Mouse (Mus musculus): ENCODE measurements around the gene Dnajc9.

Dnajc9 gene

DNA sequence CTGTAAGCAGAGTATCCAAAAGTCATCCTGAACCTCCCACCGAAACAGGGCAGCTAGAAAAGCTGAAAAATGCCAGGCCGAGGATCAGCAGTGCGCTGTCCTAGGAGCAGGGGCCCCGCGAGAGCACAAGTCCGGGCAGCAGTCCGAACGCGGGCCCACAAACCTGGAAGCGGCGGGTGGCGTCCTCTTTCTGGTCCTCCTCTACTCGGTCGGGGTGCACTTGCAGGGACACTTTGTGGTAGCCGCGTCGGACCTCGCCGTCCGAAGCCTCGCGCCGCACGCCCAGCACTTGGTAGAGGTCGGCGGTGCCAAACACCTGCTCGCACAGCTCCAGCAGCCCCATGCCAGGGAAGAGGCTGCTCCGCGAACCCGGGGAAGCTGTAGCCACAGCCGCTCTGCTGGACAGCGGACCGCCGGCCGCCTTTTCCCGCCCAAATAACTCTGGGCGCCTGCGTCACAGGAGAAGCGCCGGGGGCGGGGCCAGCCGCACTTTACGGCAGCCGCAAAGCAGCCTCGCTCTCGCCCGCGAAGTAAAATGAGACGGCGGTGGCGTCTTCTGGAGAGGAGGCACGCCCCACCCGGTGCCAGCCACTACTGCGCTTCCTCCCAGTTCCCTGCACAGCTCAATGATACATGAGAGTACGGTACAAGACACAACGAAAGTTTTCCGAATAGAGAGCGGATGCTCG, at the start of gene Dnajc9:
Dnajc9 (minus strand) TSS at position 470 of the 689 bp plus-strand sequence.
- no peak for DNase-seq (ENCODE audit: extremely low read depth, low read depth, low spot score)

DNA sequence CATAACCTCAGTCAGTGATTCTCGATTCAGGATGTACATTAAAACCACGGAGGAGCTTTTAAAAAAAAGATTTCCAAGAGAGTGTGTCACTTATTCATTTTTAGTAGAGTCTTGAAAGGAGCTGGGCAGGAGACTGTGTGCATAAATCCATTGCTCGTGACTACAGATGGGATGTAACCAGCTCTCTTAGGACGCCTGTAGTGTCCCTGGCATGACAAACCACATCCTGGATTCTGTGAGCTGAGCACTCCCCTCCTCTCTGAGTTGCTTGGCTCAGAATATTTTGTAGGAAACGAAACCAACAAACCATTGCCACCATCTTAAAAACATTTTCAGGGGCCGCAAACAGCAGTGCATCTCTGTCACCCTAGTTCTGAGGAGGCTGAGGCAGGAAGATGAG, 48.3 kb upstream of the Dnajc9 start:
- DNase-seq (ENCODE audit: extremely low read depth, low read depth, low spot score) = no peak

GRCm38 (mm10) chr14:20432420-20432819, 43.7 kb upstream of the Dnajc9 start:
- no peak for DNase-seq (ENCODE audit: extremely low read depth, low read depth, low spot score)

DNA sequence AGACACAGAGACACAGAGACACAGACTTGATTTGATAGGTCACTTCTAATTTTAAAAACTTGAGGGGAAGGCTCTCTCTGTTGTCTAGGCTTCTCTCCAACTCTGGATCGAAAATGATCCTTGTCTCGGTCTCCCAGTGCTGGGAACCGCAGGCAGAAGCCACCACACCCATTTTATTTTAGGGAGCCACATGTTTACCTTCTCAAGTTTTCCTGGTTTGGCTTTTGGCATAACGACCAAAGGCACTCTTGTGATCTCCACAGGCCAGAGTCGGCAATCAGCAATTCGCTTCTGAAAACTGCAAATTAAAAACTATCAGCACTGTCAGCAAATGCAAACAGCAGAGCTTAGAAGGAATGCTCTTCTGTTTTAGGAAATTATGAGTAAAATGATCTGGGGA, 43.0 kb upstream of the Dnajc9 start:
- DNase-seq (ENCODE audit: extremely low read depth, low read depth, low spot score) = no peak

GRCm38 (mm10) chr14:20429833-20430232, 41.1 kb upstream of the Dnajc9 start:
- no peak for DNase-seq (ENCODE audit: extremely low read depth, low read depth, low spot score)

DNA sequence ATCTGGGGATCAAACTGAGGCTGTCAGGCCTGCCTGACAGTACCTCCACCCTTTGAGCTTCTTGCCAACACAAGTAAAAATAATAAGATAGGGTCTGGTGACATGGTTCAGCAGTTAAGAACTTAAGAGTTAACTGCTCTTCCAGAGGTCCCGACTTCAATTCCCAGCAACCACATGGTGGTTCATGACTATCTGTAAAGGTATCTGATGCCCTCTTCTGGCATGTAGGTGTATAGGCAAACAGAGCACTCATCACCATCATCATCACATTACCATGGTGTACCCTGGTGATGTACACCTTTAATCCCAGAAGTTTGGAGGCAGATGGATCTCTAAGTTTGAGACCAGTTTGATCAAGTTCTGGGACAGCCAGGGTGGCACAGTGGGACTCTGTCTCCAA, 39.9 kb upstream of the Dnajc9 start:
- DNase-seq (ENCODE audit: extremely low read depth, low read depth, low spot score) = no peak

DNA sequence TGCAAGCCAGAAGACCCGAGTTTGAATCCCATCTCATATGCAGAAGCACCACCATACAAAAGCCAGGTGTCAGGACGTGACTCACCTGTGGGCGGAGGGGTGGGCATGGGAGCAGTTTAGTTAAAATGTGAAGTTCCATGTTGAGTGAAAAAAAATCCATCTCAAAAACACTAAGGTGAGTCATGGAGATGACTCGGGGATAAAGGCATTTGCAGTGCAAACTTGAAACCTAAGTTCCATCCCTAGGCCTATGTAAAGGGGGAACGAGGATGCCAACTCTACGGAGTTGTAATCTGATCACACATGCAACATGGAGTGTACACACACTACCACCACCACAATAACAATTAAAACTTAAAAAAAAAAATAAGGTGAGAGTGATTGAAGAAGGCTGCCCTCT, 34.3 kb upstream of the Dnajc9 start:
- no peak for DNase-seq (ENCODE audit: extremely low read depth, low read depth, low spot score)

DNA sequence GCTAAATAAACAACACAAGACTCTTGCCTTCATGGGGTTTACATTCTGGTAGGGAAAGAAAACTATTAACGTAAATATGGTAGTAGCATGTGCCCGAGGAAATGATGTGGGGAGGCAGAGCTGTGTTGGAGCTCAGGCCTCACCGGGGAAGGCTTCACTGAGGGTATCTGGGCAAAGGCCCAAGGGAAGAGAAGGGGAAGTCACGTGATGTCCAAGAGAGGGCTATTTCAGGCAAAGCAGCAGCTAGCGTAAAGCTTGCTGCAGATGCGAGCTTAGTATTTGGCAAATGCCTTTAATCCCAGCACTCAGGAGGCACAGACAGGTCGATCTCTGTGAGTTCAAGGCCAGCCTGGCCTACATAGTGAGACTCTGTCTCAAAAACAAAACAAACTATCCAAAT, 33.5 kb upstream of the Dnajc9 start:
- no peak for DNase-seq (ENCODE audit: extremely low read depth, low read depth, low spot score)

DNA sequence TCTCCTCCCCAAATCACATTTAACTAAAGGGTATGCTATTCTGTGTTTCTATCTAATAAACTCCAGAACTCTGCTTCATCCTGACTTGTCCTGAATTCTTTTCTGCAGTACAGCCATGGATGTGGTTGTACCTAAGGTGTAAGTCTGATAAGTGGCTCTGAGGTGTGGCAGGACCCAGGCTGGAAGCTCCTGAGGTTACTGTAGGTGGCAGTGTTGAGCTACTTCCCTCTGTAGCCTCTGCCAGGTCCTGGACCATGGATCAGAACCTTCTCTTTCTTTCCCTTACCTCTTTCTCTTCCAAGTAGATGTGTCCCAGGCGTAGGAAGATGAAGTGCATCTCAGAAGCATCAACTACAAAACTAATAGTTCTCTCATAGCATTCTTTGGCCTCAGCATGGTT, 11.4 kb upstream of the Dnajc9 start:
- no peak for DNase-seq (ENCODE audit: extremely low read depth, low read depth, low spot score)

DNA sequence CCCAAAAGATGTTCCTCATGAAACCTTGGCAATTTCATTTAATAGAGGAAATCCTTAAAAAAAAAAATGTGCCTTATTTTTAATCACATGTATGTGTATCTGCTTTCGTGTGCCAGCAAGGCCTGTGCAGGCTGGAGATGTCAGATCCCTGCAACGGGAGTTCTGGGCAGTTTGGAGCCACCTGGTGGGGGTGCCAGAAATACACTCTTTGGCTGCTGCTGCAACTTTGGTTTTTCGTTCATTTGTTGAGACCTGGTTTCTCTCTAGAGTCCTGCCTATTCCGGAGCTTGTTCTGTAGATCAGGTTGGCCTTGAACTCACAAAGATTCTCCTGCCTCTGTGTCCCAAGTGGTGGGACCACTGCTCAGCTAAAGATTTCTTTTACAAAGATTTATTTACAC, 10.2 kb upstream of the Dnajc9 start:
- no peak for DNase-seq (ENCODE audit: extremely low read depth, low read depth, low spot score)

DNA sequence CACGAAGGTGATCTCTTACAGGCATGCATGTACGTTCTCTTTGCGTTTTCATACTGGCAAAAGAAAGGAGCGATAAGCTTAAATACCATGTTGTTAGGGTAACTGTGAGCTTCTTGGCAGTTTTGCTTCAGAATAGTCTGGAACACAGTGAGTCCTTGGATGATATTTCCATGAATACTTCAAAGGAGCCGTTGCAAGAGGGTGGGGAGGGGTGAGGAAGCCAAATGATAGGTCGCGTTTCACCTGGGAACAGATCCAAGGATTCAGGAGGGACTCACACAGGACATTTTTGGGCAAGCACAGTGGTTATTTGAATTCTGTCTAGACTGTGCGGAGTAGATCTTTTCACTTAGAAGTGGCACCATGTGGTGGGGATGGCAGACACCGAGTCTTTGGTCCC, 8.5 kb upstream of the Dnajc9 start:
- DNase-seq (ENCODE audit: extremely low read depth, low read depth, low spot score) = no peak

DNA sequence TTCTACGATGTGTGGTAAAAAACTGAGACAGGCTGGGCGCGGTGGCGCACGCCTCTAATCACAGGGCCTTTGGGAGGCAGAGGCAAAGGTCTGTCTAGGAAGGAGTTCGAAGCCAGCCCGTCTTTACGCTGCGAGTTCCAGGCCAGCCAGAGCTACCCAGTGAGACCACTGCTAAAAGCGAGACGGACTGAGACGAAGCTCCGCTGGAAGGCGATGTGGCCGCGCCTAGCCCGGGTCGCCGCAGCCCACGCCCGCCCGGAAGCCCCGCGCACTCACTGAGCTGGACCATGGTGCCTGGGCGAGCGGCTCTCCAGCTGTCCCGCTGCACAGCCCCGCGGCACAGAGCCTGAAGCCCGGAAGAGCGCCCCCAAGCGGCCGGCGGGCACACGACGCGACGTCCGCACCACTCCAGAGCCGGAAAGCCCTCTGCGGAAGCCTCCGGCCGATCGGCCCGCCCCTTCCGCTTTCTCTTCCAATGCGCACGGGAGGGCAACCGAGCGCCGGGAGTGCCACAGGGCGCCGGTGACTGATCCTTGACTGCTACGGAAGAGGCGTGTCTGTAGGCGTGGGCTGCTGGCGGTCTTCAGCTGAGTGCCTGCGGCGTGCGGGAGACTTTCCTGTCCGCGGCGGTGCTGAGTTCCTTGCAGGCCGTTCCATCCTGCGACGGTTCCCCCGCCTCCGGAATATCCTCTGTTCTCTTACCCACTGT, 4.6 kb upstream of the Dnajc9 start, which contains the start of gene Mrps16:
Mrps16 (minus strand) TSS at position 430 of the 709 bp plus-strand sequence.
- DNase-seq (ENCODE audit: extremely low read depth, low read depth, low spot score) = peak; percentile 37

DNA sequence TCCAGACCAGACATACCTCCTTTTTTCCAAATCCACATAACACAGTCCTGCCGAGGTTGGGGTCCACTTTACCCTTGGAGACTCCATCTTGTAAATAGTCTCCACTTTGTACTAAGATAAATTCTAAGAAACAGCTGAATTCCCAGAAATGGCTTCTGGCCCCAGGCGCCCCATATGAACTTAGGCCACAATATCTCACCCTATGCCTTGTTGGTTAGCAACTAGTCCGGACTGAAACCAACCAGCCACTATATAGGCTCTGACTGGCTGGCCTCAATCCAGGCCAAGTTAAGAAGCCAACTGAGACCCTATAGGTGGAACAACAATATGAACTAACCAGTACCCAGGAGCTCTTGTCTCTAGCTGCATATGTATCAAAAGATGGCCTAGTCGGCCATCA, 3.6 kb upstream of the Dnajc9 start:
- no peak for DNase-seq (ENCODE audit: extremely low read depth, low read depth, low spot score)

DNA sequence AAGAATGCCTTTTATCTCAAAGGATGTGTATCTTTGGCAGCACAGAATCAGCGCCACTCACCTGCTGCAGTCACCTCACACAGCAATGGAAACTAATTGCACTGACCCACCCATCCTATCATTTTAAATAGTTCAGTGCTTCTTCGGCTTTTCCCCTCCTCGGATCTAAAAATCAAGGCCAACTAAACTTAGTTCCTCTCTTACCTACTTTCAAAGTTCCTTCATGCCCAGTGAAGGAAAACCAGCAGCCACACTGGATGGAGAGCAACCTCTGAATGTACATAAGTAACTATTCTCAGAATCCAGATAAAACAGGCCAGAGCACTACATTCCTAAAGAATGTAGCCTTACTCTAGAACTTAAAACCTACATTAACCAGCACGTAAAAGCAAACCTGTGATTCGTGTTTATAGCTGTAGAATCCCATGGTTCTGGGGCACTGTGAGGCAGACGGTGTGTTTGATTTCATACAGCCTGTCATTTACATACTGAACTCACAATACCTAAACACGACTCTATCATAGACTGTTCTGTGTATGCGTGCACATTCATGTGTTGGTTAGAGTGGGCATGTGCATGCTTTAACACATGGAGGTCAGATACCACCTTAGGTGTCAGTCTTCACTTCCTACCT, 853 bp upstream of the Dnajc9 start:
- DNase-seq (ENCODE audit: extremely low read depth, low read depth, low spot score) = no peak

DNA sequence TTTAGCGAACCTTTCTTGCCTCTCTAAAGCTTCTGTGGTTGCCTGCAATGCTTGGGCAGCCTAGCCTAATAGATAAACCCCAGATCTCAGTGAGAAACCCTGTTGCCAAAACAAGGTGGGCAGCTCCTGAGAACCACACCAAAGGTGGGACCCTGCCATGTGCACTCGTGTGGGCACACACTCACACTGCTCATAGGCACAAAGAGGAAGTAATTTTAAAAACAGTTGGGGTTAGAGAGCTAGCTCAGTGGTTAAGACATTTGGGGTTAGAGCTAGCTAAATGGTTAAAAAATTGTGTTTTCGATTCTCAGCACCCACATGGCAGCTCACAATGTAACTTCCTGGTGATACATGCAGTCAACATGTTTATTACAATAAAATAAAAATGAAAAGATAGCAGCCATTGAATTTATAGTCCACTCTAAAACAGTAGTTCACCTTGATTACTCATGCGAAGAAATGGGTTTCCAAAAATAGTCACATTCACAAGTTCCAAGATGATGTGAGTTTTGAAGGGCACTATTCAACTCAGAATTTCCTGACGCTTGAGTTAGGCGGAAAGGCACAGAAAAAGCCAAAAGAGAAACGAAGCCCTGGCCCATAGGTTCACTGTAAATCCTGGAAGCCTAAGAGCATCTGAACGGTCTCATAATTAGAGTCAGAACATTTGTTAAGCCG, 8.8 kb downstream of the Dnajc9 start:
- DNase-seq (ENCODE audit: extremely low read depth, low read depth, low spot score) = no peak

GRCm38 (mm10) chr14:20379087-20379640, 9.5 kb downstream of the Dnajc9 start:
- DNase-seq (ENCODE audit: extremely low read depth, low read depth, low spot score) = no peak

DNA sequence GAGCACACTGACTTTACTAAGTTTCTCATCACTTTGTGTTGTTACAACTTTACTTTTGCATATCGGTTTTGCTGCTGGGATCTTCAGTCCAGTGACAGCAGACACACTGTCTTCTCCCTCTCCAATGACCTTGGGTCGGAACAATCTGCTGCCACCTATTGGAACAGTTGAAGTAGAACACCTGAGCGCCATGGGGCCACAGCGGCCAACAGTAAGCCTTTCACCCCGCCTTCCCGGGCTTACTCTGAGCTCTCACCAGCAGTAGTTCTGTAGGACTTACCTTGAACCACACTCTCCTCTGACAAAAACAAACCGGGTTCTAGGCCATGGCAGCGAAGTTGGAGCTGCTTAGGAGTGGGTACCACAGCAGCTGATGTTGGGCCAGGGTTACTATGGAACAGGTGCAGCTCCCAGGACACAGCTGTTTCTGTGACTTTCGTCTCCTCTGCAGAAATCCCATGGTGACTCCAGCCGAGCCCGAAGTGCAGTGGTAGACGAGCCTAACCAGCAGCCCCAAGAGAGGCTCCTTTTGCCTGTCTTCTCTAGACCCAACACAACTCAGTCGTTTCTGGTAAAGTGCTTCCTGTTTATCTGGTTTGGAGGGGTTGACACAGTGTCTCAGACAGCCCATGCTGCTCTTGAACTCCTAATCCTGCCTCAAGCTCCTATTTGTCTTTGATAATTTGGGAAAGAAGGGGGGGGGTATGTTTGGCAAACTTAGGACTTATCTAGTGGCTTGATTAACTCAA, 10.2 kb downstream of the Dnajc9 start:
- no peak for DNase-seq (ENCODE audit: extremely low read depth, low read depth, low spot score)

- DNase-seq (ENCODE audit: extremely low read depth, low read depth, low spot score) = no peak
Measured at GRCm38 (mm10) chr14:20377112-20377521, 11.6 kb downstream of the Dnajc9 start.

DNA sequence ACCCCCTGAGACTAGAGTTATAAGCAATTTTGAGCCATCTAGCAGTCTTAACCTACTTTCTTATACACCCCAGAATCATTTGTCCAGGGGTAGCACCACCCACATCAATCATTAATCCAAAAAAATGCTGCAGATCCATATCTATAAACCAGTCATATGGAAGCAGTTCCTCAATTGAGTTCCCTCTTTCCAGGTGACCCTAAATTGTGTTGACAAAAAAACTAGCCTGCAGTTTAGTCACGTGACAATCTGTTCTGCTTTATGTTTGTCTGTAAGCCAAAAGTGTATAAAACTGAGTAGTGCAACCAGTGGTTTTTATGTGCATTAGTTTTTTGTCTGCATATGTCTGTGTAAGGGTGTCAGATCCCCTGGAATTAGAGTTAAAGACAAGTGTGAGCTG, 16.9 kb downstream of the Dnajc9 start:
- DNase-seq (ENCODE audit: extremely low read depth, low read depth, low spot score) = no peak

GRCm38 (mm10) chr14:20370798-20371197, 17.9 kb downstream of the Dnajc9 start:
- no peak for DNase-seq (ENCODE audit: extremely low read depth, low read depth, low spot score)

DNA sequence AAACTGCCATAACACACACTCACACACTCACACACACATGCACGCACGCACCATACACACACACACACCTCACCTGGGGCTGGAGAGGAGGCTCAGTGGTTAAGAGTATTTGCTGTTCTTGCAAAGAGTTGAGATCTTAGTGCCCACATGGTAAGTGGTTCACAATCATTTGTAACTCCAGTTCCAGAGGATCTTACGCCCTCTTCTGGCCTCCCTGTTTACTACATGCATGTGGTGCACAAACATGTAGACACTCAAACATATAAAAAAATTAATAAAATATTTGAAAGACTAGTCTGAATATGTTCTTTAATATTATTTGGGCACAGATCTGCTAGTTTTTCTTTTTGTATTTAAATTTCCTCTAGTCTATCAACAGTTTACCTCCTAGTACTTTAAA, 20.4 kb downstream of the Dnajc9 start:
- DNase-seq (ENCODE audit: extremely low read depth, low read depth, low spot score) = no peak
